Mouse (Mus musculus): ENCODE measurements around the gene Upk3bl. TPM values are rescaled to one million over a fixed set of nuclear protein-coding genes. Genes with fewer than 3 reads are reported as not detected.
"Not testable (repeated sequence)": the region's sequence is repeated elsewhere in the genome, so short reads cannot be mapped to it uniquely, and the experiment has no call there.

Gene Upk3bl
- polyA plus RNA-seq, 1 experiment, result not detected

- TF ChIP-seq GATA1 (IDR thresholded peaks at IDR 0.05; ENCODE audit: borderline replicate concordance, low read length), result no peak
- TF ChIP-seq FLI1 (IDR thresholded peaks at IDR 0.05; ENCODE audit: low read length), result no peak
- Histone ChIP-seq H3K27me3 (replicated peaks) (peaks cover 54% of the 10 kb centered on the region), H3K4me3 (replicated peaks) (peak overlapping the region; percentile 40), H3K4me1 (peaks cover 9% of the 10 kb centered on the region; the same call in 1 of the 2 replicates), H3K9me3 (peaks cover 10% of the 10 kb centered on the region), H3K36me3 (replicated peaks; ENCODE audit: low read length) (no peaks in the 10 kb centered on the region)
Observed at GRCm38 (mm10) chr5:136061567-136061966, 7.3 kb downstream of the Upk3bl start.

- H3K36me3 ChIP-seq (replicated peaks; ENCODE audit: low read length), result no peaks in the 10 kb centered on the region
- peaks cover 41% of the 10 kb centered on the region for H3K27me3 ChIP-seq (replicated peaks)
- peaks cover 10% of the 10 kb centered on the region for H3K9me3 ChIP-seq
- H3K4me3 ChIP-seq (replicated peaks), result no peak overlapping the region
- TF ChIP-seq FLI1 (IDR thresholded peaks at IDR 0.05; ENCODE audit: low read length), result no peak
- no peak for TF ChIP-seq GATA1 (IDR thresholded peaks at IDR 0.05; ENCODE audit: borderline replicate concordance, low read length)
- H3K4me1 ChIP-seq, result peaks cover 13% of the 10 kb centered on the region
Observed at GRCm38 (mm10) chr5:136063920-136064319, 9.6 kb downstream of the Upk3bl start.

- H3K4me1 ChIP-seq, result peaks cover 22% of the 10 kb centered on the region
- H3K4me3 ChIP-seq (replicated peaks); H3K9me3 ChIP-seq; H3K36me3 ChIP-seq (replicated peaks; ENCODE audit: low read length): not testable (repeated sequence)
- peaks cover 28% of the 10 kb centered on the region for H3K27me3 ChIP-seq (replicated peaks)
Observed at GRCm38 (mm10) chr5:136066404-136067148, 12.3 kb downstream of the Upk3bl start.

GRCm38 (mm10) chr5:136069411-136069810 is 15.1 kb downstream of the Upk3bl start:
- H3K4me1 ChIP-seq, result peaks cover 22% of the 10 kb centered on the region
- TF ChIP-seq GATA1 (IDR thresholded peaks at IDR 0.05; ENCODE audit: borderline replicate concordance, low read length), result no peak
- TF ChIP-seq FLI1 (IDR thresholded peaks at IDR 0.05; ENCODE audit: low read length), result no peak
- peaks cover 13% of the 10 kb centered on the region for H3K9me3 ChIP-seq
- no peaks in the 10 kb centered on the region for H3K36me3 ChIP-seq (replicated peaks; ENCODE audit: low read length)
- no peak overlapping the region for H3K4me3 ChIP-seq (replicated peaks)
- peaks cover 52% of the 10 kb centered on the region for H3K27me3 ChIP-seq (replicated peaks)

- TF ChIP-seq FLI1 (IDR thresholded peaks at IDR 0.05; ENCODE audit: low read length) (no peak), GATA1 (IDR thresholded peaks at IDR 0.05; ENCODE audit: borderline replicate concordance, low read length) (no peak)
- peaks cover 48% of the 10 kb centered on the region for H3K27me3 ChIP-seq (replicated peaks)
- peaks cover 50% of the 10 kb centered on the region for H3K4me1 ChIP-seq
- peaks cover 4% of the 10 kb centered on the region for H3K9me3 ChIP-seq
- H3K36me3 ChIP-seq (replicated peaks; ENCODE audit: low read length), result no peaks in the 10 kb centered on the region
- no peak overlapping the region for H3K4me3 ChIP-seq (replicated peaks)
Observed at GRCm38 (mm10) chr5:136073051-136073450, 18.8 kb downstream of the Upk3bl start.

- H3K4me3 ChIP-seq (replicated peaks), result no peak overlapping the region
- H3K36me3 ChIP-seq (replicated peaks; ENCODE audit: low read length), result no peaks in the 10 kb centered on the region
- peaks cover 54% of the 10 kb centered on the region for H3K4me1 ChIP-seq
- peaks cover 45% of the 10 kb centered on the region for H3K27me3 ChIP-seq (replicated peaks)
- no peak for TF ChIP-seq FLI1 (IDR thresholded peaks at IDR 0.05; ENCODE audit: low read length)
- H3K9me3 ChIP-seq, result peaks cover 4% of the 10 kb centered on the region
Observed at GRCm38 (mm10) chr5:136073526-136073925, 19.2 kb downstream of the Upk3bl start.

- TF ChIP-seq FLI1 (IDR thresholded peaks at IDR 0.05; ENCODE audit: low read length), result no peak
- TF ChIP-seq GATA1 (IDR thresholded peaks at IDR 0.05; ENCODE audit: borderline replicate concordance, low read length), result no peak
- no peak overlapping the region for H3K4me3 ChIP-seq (replicated peaks)
- peaks cover 4% of the 10 kb centered on the region for H3K9me3 ChIP-seq
- H3K36me3 ChIP-seq (replicated peaks; ENCODE audit: low read length), result no peaks in the 10 kb centered on the region
- peaks cover 40% of the 10 kb centered on the region for H3K4me1 ChIP-seq
- peaks cover 49% of the 10 kb centered on the region for H3K27me3 ChIP-seq (replicated peaks)
Observed at GRCm38 (mm10) chr5:136075076-136075475, 20.8 kb downstream of the Upk3bl start.

- Histone ChIP-seq H3K9me3 (peaks cover 4% of the 10 kb centered on the region), H3K4me3 (replicated peaks) (no peak overlapping the region), H3K36me3 (replicated peaks; ENCODE audit: low read length) (no peaks in the 10 kb centered on the region), H3K4me1 (peaks cover 36% of the 10 kb centered on the region), H3K27me3 (replicated peaks) (peaks cover 44% of the 10 kb centered on the region)
- no peak for TF ChIP-seq GATA1 (IDR thresholded peaks at IDR 0.05; ENCODE audit: borderline replicate concordance, low read length)
- no peak for TF ChIP-seq FLI1 (IDR thresholded peaks at IDR 0.05; ENCODE audit: low read length)
Observed at GRCm38 (mm10) chr5:136076284-136076683, 22.0 kb downstream of the Upk3bl start.

GRCm38 (mm10) chr5:136077001-136077550 is 22.8 kb downstream of the Upk3bl start:
- no peaks in the 10 kb centered on the region for H3K36me3 ChIP-seq (replicated peaks; ENCODE audit: low read length)
- H3K4me1 ChIP-seq, result peaks cover 35% of the 10 kb centered on the region
- peaks cover 38% of the 10 kb centered on the region for H3K27me3 ChIP-seq (replicated peaks)
- TF ChIP-seq FLI1 (IDR thresholded peaks at IDR 0.05; ENCODE audit: low read length), result no peak
- TF ChIP-seq GATA1 (IDR thresholded peaks at IDR 0.05; ENCODE audit: borderline replicate concordance, low read length), result no peak
- peaks cover 2% of the 10 kb centered on the region for H3K9me3 ChIP-seq
- peak overlapping the region; percentile 10 for H3K4me3 ChIP-seq (replicated peaks)

- H3K27me3 ChIP-seq (replicated peaks), result peaks cover 30% of the 10 kb centered on the region
- no peaks in the 10 kb centered on the region for H3K36me3 ChIP-seq (replicated peaks; ENCODE audit: low read length)
- peaks cover 2% of the 10 kb centered on the region; the same call in 1 of the 2 replicates for H3K9me3 ChIP-seq
- TF ChIP-seq GATA1 (IDR thresholded peaks at IDR 0.05; ENCODE audit: borderline replicate concordance, low read length), result no peak
- TF ChIP-seq FLI1 (IDR thresholded peaks at IDR 0.05; ENCODE audit: low read length), result no peak
- peaks cover 37% of the 10 kb centered on the region for H3K4me1 ChIP-seq
- H3K4me3 ChIP-seq (replicated peaks), result no peak overlapping the region
Observed at GRCm38 (mm10) chr5:136078136-136078535, 23.8 kb downstream of the Upk3bl start.

Data from megakaryocyte, embryonic 14.5 days (primary cell).